Mouse (Mus musculus) fat pad, adult 2 months (tissue): ENCODE data around the gene Ksr2.

Experiments used
- DNase-seq: peaks from one replicate; pipeline ENCODE4 v3.0.0-alpha.2; 2011; ENCODE audit warnings: low read depth, low spot score; ENCODE audit errors: extremely low read depth

Gene Ksr2

GRCm38 (mm10) chr5:117682226-117682625 lies 268.4 kb downstream of the Ksr2 start:
- no peak for DNase-seq

- DNase-seq: no peak
These were observed 270.7 kb downstream of the Ksr2 start for GRCm38 (mm10) chr5:117684491-117684890.

- no peak for DNase-seq
These were observed 274.1 kb downstream of the Ksr2 start for GRCm38 (mm10) chr5:117687770-117688352.

GRCm38 (mm10) chr5:117688738-117689137 lies 274.9 kb downstream of the Ksr2 start:
- no peak for DNase-seq

- DNase-seq: no peak
These were observed 276.0 kb downstream of the Ksr2 start for GRCm38 (mm10) chr5:117689840-117690239.

GRCm38 (mm10) chr5:117691271-117691670 lies 277.5 kb downstream of the Ksr2 start:
- DNase-seq: no peak

- DNase-seq: no peak
These were observed 279.8 kb downstream of the Ksr2 start for GRCm38 (mm10) chr5:117693557-117693956.

- DNase-seq: no peak
These were observed 280.8 kb downstream of the Ksr2 start for GRCm38 (mm10) chr5:117694632-117695031.

- no peak for DNase-seq
These were observed 282.6 kb downstream of the Ksr2 start for GRCm38 (mm10) chr5:117696366-117696765.

- no peak for DNase-seq
These were observed 283.8 kb downstream of the Ksr2 start for GRCm38 (mm10) chr5:117697589-117697988.

GRCm38 (mm10) chr5:117704371-117704770 lies 290.6 kb downstream of the Ksr2 start:
- no peak for DNase-seq

- no peak for DNase-seq
These were observed 292.8 kb downstream of the Ksr2 start for GRCm38 (mm10) chr5:117706633-117707032.

- no peak for DNase-seq
These were observed 295.5 kb downstream of the Ksr2 start for GRCm38 (mm10) chr5:117709306-117709705.

- DNase-seq: no peak
These were observed 297.8 kb downstream of the Ksr2 start for GRCm38 (mm10) chr5:117711636-117712035.

- no peak for DNase-seq
These were observed 298.4 kb downstream of the Ksr2 start for GRCm38 (mm10) chr5:117712207-117712606.

- no peak for DNase-seq
These were observed 303.3 kb downstream of the Ksr2 start for GRCm38 (mm10) chr5:117717120-117717519.

- no peak for DNase-seq
These were observed 309.5 kb downstream of the Ksr2 start for GRCm38 (mm10) chr5:117723316-117723715.

- DNase-seq: no peak
These were observed 312.7 kb downstream of the Ksr2 start for GRCm38 (mm10) chr5:117726548-117726947.

- no peak for DNase-seq
These were observed 313.3 kb downstream of the Ksr2 start for GRCm38 (mm10) chr5:117727138-117727537.

GRCm38 (mm10) chr5:117731311-117731710 lies 317.5 kb downstream of the Ksr2 start:
- DNase-seq: no peak

- DNase-seq: no peak
These were observed 330.9 kb downstream of the Ksr2 start for GRCm38 (mm10) chr5:117744654-117745178.

- DNase-seq: no peak
These were observed 335.6 kb downstream of the Ksr2 start for GRCm38 (mm10) chr5:117749353-117749752.
